Mouse (Mus musculus) kidney, postnatal 4 days (tissue): Measurements from ENCODE around the gene Sec16a.

ENCODE experiments used
- DNase-seq, 2 experiments: peaks; one replicate each; pipeline ENCODE4 v3.0.0; 2021; ENCODE audit warnings: mixed read lengths in 2 of 2

The Sec16a gene

DNA sequence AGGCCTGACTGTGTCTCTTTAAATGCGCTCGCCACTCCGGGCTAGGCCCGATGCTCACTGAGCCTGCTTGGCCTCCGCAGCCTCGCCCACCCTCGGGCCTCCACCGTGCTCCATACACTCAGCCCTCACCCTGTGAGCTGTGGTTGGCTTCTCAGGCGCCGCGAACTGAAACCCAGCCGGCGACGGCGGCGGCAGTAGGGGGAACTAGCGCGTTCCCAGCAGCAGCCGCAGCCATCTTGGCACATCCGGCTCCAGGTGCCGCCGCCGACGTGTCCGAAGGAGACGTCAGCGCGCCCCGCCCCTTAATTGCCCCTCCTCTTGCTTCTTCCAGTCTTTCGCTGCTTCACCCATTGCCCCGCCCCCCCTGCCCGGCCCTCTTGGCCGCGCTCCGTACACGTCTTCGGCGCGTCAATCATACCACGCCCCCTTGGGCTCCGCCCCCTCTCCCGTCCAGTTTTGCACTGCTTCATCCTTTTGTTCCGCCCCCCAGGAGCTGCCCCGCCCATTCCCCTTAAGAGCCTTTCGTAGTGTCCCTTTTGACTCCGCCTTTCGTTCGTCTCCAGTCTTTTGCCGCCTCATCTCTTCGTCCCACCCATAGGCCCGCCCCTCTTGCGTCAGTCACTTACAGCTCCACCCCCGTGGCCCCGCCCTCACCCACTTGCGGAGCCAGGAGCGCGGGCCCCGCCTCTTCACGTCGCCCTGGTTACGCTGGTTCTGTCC lies at the start of gene Sec16a:
Gene Sec16a, minus strand, starts transcription at position 271 of the 720 bp plus-strand sequence.
- DNase-seq, result peak; percentile 100

DNA sequence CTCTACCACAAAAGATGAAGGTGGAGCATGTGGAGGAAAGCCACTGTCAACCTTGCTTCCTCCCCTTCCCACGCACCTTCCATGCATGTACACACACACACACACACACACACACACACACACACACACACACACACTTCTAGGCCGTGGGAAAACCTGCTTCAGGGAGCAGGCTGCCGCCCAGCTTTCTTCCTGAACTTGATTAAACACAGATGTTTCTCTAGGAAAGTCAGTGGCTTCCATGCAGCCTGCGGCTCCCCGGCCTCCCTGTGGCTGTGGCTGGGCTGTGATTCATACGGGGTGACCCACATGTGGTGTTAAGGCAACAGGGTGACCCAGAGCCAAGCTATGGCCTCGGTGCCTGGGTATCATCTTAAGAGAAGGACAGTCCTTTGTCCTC lies 49.4 kb upstream of the Sec16a start:
- DNase-seq, result peak in 1 of 2 experiments; percentile 61

DNA sequence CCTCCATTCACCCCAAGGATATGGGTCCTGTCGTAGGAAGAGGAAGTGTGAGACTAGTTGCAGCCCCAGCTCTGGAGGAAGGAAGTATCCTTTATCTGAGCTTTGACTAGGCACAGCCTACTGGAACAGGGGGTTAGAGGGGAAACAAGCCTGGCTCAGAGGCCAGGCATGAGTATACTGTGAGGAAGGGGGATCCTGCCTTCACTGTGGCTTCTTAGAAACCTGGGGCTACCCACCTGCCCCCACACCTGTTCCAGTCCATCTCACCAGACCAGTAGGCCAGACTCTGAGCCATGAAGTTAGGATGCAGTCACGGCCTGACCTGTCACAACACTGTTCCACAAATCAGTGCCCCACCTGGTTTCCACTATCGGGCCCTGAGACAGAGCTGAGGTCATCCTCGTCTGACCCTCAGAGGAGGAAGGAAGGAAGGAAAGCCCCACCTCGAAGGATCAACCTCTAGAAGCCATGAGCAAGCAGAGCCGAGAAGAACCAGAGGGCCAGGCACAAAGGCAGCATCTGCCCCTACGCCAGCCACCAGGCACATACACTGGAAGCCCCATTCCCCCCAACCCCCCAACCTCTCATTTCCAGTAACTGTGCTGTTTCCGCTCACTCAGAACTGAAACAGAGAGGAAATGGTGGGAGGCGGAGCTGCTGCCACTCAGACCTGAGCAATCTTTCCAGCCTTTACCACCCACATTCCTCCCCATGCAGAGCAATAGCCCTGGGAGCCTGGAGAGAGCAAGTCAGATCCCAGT lies 48.2 kb upstream of the Sec16a start:
- peak; percentile 50 to 68 for DNase-seq

DNA sequence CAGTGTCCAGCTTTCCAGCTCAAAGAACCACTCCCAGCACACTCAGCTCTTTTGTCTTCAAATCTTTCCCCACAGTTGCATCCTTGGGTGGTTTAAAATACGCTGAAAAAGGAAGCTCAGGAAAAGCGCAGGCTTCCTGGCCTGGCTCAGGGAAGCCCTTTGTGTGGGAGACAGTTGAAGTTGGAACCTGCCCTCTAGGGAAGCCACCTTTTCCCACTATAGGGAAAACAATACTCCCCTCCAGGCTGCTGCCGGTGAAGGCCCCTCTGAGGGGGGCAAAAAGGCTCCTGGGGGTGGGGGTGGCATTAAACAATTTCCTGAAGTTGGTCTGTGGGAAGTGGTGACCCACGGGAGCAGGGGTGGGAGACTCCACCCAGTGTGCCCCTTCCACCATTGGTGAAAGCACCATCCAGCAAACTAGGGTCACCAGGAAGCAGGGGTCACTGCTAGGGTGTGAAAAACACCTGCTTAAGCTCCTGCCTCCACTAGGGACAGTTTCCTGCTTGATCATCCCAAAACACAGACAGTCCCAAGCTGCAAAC lies 45.8 kb upstream of the Sec16a start:
- DNase-seq, result peak; percentile 29 to 52

DNA sequence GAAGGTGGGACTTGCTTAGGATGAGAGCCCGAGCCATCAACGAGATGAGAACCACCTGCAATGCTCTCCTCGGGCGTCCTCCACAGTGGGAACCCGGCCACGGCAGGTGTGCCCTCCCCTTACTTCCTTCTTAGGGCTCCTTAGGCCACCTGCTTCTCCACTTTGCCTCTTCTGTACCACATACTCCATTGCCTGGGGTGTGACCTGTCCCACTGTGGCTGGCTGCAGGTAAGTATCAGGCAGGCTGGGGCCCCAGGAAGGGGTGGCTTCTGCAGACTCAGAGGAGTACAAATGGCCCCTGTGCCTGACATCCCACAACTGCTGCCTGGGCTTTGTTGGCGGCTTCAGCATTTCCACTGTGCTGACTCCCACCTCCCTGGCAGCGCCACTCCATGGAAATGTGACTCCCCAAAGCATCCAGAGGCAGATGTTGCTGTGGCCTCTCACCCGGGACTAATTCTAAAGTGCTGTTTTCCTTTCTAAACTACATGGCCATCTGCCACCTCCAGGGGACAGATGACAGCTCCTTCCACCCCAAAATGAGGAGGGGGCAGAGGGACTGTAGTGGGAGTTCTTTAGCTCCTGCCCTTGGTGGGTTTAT lies 43.6 kb upstream of the Sec16a start:
- DNase-seq, result peak; percentile 56 to 67

DNA sequence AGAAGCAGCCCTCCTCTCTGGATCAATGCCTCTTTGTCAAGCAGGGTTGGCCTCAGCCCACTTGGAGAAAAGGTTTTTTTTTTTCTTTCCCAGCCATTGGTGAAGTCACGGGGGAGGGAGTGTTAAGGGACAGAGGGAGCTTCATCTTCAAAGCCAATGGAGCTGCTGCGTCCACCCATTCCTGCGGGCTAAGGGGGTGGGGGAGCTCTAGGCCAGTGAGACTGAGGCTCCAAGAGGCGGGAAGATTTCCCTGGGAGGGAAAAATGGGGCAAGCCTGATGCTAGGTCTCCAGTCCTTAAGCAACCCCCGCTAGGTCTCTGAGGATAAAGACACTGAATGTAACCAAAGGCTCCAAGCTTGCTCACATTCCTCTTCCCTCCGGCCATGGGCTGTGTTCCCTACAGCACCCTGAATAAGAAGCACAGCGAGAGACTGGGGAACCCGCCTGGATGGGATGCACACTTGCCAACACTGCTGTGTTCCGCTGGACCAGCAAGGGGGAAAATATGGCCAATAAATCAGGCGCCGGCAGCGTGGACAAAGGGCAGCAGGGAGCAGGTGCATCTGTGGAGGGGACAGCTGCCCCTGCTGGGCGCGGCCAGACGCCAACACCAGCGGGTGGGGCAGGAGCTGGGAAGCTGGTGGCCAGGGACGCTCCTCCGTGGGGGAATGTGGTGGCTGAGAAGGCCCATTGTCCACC lies 42.5 kb upstream of the Sec16a start:
- DNase-seq, result peak in 1 of 2 experiments; percentile 67

DNA sequence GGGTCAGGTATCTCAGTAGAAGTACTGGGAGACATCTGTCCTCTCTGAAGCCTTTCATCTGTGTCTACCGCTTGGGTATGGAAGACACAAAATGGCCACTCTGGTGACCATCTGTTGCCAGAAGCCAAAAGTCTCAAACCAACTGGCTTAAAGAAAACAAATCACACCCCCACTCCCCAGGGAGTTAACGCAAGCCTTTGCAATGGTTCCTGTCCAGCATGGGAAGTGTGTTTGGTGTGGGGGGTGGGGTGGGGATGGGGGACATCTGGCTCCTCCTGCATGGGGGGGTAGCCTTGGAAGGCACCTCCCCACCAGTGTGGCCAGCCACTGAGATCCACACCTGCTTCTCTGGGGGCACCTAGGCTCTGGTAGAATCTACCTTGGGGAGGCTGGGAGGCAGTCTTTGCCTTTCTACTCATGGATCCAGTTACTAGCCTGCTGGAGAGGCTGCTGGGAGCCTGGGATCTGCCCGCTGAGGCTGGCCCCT lies 41.9 kb upstream of the Sec16a start:
- peak in 1 of 2 experiments; percentile 58 for DNase-seq

DNA sequence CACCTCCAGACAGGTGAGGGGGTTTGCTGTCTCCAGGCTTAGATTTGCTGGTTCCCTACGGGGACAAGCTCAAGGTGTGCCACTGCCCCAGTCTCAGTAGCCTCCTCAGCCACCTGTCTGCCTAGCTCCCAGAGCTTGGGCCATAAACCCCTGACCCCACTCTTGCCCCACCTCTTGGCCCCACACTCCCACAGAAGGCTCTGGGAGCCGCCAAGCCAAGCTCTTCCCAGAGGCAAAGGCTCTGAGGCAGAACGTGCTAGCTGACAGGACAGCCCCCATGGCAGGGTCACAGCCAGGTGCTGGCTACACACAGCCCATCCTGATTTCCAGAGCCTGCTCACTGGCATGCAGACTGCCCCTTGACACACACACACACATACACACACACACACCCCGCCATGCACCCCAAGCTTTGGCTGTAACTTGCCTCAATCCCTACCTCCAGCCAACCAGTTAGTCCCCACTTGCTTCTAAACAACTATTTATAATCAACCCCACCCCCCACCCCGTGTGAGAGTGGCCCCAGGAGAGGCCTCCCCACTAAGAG lies 41.3 kb upstream of the Sec16a start:
- peak; percentile 62 to 78 for DNase-seq

DNA sequence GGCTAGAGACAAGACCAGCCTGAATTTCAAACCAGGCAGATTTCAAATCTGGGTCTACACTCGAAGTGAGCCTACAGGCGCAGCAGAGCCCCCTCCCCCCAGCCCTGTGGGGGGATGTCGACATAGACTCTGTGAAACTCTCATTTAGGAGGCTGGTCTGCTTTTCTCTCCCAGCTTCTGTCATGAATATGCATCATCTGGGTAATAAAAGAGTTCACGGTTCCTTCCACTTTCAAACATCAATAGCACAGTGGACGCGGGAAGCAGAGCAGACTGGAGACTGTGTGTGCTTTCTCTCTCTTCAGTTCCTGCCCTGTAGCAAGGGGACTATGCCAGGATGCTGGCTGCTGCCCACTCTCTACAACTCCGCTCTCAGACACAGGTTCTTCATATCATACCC lies 40.7 kb upstream of the Sec16a start:
- DNase-seq, result peak in 1 of 2 experiments; percentile 62

DNA sequence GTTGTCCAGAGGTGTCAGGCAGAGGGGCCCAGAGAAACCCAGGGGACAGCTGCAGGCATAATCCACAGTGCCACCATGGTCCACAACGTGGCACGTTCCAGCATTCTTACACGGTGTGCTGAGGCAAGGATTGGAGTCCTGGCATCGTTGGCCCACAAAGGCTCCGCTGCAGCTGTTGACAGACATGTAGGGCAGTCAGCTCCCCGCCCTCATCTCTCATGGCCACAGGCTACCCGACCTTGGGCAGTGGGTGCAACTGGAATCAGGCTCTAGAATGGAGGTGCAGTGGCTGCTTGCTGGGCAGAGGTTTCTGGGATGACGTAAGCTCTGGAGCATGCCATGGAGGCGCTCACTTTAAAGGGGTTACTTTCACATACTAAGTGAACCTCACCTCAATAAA lies 40.3 kb upstream of the Sec16a start:
- DNase-seq, result no peak

DNA sequence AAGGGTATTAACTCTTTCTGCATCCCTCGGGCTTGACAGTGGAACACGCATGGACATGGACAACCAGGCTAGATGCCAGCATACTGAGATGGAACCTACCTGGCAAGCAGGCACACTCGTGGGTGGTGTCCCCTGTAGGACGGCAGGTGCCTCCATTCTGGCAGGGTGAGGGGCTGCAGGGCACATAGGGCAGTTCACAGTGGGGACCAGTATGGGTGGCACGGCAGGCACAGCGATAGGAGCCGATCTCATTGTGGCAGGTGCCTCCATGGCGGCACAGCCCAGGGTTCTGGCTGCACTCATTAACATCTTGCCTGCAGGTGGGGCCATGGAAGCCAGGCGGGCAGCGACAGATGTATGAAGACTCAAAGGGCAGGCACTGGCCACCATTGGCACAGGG lies 39.2 kb upstream of the Sec16a start:
- no peak for DNase-seq

DNA sequence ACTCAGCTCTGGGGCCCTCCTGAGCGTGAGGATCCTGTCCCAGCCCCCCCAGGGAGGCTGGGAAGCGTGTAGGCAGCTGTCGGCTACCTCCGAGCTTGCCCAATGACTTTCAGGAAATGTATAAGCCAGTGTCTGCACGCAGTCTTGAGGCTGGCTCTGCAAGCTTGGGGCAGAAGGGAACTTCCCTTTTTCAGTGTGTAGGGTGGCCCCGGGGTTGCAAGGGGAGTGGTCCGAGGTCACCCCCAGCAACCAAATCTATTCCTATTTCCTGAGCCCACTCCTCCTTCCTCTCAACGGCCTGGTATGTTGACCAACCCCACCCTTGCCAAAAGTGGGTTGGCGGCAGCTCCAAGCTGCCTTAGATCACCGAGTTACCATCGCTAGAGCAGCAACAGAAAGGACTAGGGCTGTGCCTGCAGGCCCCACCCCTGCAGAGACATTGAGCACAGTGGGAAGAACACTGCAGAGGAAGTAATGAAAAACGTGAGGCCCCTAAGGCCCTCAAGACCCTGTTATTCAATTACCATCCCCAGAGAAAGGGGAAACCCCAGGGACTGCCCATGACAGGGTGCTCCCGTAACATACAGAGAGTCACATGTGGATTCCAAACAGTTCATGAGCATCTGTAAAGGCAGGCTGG lies 38.3 kb upstream of the Sec16a start:
- no peak for DNase-seq

DNA sequence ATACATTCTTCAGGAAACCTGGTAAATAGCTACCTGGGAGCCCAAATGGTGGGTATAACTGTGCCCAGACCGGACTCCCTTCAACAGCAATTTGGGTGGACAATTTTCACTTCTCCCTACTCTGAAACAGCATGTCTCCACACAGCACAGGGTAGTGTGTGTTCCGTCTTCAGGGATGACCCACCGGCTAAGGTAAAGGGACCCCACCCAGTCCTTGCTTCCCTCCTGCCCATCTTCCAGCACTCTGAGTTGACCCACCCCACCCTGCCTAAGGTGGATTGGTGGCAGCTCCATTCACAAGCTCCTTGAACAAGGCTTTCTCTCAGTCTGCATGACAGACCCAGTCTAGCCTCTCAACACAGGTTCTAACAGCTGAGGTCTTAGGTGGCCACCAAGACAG lies 37.8 kb upstream of the Sec16a start:
- DNase-seq, result no peak

DNA sequence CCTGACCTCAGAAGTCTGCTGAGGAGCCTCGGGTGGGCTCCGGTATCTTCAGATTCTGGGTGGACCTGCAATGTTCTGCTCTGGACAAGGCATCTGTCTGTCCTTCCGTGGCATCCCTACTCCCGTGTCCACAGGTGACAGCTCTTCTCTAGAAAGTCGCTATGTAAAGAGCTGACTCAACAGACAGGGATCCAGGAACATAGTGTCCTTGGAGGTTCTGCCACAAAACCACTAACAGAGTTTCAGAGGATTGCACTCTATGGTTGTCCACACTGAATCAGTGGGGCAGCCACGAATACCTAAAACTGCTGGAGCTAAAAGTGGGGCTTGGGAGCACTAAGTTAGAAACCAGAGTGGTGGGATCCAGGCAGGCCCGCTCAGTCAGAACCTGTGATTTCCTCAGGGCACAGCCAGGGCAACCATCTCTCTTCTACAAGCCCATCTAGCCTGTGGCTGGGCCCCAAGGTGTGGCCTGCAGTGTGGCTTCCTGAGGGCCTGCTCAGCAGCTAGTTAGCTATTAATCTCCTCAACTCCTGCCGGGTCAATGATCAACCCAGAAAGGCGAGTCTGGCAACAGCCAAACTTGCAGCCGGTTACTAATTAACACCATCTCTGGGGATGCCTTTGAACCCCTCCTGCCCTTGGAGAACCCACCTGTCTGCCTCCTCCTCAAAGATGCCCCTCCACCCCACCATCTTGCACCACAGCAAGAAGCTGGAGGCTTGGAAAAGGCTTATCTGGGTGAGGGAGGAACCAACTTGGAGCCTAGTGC lies 36.9 kb upstream of the Sec16a start:
- peak; percentile 82 to 89 for DNase-seq

DNA sequence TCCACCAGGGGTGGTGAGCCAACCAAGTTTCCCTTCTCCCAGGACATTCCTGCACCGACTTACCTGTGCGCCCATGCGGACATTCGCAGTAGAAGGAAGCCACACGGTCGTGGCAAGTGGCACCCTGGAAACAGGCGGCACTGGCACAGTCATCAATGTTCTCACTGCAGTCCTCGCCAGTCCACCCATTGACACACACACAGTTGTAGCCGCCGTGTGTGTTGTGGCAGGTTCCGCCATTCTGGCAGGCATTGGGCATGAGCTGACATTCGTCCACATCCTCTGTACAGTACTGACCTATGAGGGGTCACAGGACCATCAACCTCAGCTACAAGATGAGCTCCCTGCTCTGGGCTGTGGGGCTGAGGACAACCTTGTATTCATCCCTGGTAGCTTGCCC lies 35.9 kb upstream of the Sec16a start:
- no peak for DNase-seq

DNA sequence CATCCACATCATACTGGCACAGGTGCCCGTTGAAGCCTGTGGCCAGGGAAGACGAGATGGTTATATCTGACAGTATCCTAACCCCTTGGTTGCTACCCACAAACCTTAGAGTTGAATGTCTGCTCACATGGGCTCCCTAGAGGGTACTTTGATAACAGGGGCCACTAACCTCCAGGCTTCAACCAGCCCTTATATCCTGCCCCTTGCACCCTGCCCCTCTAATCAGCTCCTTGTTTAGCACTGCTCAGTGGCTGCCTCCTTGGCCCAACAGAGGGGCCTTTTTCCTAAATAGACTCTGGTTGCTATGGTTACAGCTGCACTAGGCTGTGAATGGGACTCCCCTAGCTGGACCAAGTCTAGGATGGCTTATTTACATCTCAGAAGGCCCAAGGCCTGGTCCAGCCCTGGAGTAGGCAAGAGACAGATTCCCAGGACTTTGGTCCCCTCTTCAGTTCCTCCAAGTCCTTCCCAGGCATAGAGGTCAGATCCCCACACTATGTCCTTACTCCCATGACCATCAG lies 33.7 kb upstream of the Sec16a start:
- DNase-seq, result no peak

DNA sequence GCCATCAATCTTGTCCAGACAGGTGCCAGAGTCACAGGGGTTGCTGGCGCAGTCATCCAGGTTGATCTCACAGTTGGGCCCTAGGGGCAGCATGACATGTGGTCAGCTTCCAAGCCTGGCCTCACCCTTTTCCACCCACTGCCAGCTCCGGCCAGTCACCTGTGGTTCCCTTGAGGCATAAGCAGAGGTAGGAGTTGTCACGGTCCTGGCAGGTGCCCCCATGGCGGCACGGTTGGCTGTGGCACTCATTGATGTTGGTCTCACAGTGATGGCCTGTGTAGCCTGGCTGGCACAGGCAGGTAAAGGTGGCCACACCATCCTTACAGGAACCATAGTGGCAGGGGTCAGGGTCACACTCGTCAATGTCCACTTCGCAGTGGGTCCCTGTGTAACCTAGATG lies 32.9 kb upstream of the Sec16a start:
- no peak for DNase-seq

DNA sequence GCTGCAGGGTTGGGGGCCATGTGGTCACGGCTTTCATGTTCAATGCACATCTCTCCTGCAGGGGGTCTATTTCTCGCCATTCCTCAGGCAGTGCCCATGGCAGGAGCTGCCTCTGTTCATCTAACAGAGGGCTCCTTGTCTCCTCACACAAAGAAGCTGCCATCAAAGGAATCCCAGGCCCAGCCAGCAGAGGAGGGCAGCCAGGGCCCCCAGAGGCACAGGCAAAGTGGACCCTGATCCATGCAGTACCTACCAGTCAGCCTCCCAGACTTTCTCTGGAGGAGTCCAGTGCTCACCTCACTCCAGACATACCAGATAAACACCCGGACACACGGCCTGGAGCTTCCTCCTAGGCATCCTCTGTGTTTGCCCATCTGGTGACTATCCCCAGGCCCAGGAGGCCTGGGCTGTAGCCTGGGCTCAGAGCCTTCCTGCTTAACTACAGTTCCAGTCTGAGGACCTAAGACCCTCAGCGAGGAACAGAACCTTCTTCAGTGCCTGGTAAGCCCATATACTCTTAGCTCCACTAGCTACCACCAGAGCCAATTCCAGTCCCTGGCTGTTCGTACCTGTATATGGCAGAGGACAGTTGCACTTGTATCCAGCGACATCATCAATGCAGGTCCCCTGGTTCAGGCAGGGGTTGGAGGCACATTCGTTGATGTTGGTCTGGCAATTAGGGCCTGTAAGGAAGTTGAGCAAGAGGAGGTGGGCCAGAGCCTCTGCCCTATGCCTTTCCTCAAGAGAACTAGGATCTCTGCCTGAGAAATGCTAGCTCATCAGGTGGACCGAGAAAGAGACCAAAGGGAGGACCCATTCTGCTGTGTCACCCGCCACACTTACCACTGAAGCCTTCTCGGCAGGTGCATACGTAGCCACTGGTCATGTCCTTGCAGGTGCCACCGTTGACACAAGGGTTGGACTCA lies 30.8 kb upstream of the Sec16a start:
- DNase-seq, result no peak

DNA sequence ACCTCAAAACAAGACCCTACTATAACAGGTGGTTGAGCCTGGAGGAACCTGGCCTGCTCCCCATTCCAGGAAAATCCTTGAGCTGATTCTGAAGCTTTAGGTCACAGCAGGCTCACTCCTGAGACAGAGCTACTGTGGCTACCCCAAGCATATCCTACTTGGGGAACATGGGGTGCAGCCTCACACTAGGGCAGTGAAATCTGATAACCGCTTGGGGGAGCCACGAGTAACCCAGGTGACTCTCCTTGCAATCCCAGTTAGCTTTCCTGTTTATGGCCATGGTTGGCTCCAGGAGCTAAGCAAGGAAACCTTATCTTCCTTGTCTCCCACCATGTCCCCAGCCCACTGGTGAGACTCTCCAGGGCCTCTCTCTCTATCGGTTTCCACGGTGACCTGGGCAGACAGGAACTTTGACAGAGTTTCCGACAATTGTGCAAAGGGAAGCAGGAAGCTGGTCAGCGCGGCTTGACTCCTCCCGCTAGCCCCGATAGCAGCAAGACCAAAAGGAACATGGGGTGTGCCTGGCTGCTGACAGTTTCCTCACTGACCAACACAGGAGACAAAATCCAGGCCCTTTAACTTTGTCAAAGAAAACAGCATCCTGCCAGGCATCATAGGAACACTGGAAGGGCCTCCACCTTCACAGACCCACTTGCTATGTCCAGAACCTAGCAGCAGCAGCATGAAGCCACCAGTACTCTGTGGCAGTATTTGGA lies 29.9 kb upstream of the Sec16a start:
- peak in 1 of 2 experiments; percentile 71 for DNase-seq
